Mouse (Mus musculus): ENCODE measurements at regions not wholly inside any gene's neighbourhood (a gene's known extent, or its start where the extent isn't known, plus 50 kb on each side); places are given as distances from the start of the nearest gene placed in this dataset.

GRCm38 (mm10) chr16:97686561-97686960 lies 75.6 kb upstream of the Tmprss2 start:
- DNase-seq = no peak

GRCm38 (mm10) chr16:97685603-97686285 lies 74.7 kb upstream of the Tmprss2 start:
- DNase-seq = no peak

GRCm38 (mm10) chr16:97681191-97681590 lies 70.2 kb upstream of the Tmprss2 start:
- DNase-seq = no peak

GRCm38 (mm10) chr16:97679820-97680219 lies 68.8 kb upstream of the Tmprss2 start:
- DNase-seq = no peak

GRCm38 (mm10) chr16:97679252-97679651 lies 68.3 kb upstream of the Tmprss2 start:
- DNase-seq = no peak

- no peak for DNase-seq
Observed at GRCm38 (mm10) chr16:97677621-97678020, 66.6 kb upstream of the Tmprss2 start.

- no peak for DNase-seq
Observed at GRCm38 (mm10) chr16:97673576-97673975, 62.6 kb upstream of the Tmprss2 start.

- DNase-seq = peak; percentile 7
Observed at GRCm38 (mm10) chr16:97670131-97671038, 59.4 kb upstream of the Tmprss2 start.

- no peak for DNase-seq
Observed at GRCm38 (mm10) chr16:97667536-97667935, 56.5 kb upstream of the Tmprss2 start.

- DNase-seq = no peak
Observed at GRCm38 (mm10) chr16:97665518-97665917, 54.5 kb upstream of the Tmprss2 start.
